ENCODE assay signal across 8 mouse cellular contexts in the genomic region with DNA sequence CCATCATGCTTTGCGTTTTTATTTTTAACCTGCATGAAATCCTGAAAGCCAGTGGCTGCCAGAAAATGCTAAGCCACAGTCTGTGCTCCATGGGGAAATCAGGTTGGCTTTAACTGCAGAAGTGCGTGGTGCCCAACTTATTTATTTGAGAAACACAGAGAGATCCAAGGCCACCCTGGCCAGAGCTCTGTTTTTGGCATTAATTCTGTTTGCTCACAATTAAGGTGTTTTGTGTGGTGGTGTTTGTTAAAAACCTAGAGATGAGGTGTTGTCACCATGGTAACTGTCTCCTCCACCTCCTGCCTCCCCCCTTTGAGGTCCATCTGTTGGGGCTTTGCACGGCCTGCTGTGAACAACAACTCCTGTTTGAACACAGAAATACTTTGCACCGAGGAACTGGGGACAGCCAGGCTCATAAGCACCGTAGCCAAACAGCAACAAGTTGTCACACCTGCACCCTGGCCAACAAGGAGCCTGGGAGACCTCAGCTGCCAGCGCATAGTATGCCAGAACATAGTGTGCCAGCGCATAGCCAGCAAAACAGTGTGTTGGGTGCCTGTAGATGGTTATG. TPM values are rescaled to one million over a fixed set of nuclear protein-coding genes. Genes with fewer than 3 reads are reported as not detected.
DNase-seq lines count a peak whose midpoint lies in the region; TF ChIP-seq lines count a peak whose summit lies in the region.

No protein-coding gene starts in this region.

- TF ChIP-seq POLR2A in lung, adult 2 months (IDR thresholded peaks at IDR 0.05; ENCODE audit: borderline replicate concordance, extremely low read depth, low read depth, low read length): no peak

- no peaks in the 10 kb centered on the region for H3K4me1 ChIP-seq in lung, adult 2 months (ENCODE audit: control insufficient read depth, insufficient read depth, low read length)

- TF ChIP-seq CTCF in lung, adult 2 months (IDR thresholded peaks at IDR 0.05; ENCODE audit: insufficient read depth, low read length): no peak

- intact Hi-C loops in heart, postnatal 14 days (cut with DNase I): no loop called here

- H3K4me3 ChIP-seq in lung, adult 2 months (replicated peaks; ENCODE audit: extremely low read depth, low read depth, low read length): no peak overlapping the region

- DNase-seq in heart, adult 11 months: peak; percentile 90
- DNase-seq in heart, postnatal 14 days: no peak
- peak; percentile 49 for DNase-seq in cerebellum, postnatal 36 days
- DNase-seq in layer of hippocampus, postnatal 10 days (ENCODE audit: low spot score in 2 of 2): peak; percentile 71 to 73
- peak; percentile 60 for DNase-seq in right cerebral cortex, adult 18-20 months
- no peak for DNase-seq in lung, postnatal 14 days
- no peak for DNase-seq in lung, adult 2 months
- no peak for DNase-seq in urinary bladder, postnatal 4 days (ENCODE audit: low spot score in 2 of 2)

- 58% methylated on average over 7 of the region's 7 CpGs for WGBS in lung, adult 2 months

RNA-seq across cellular contexts. Expression of a gene that starts 35.9 kb away (rescaled TPM):
- total RNA-seq in heart, postnatal 14 days (2021): 1 to 10 TPM; 4.6 to 5.6 TPM
- 1 to 10 TPM; 7.4 to 8.5 TPM for total RNA-seq in layer of hippocampus, postnatal 10 days (2021)
- polyA plus RNA-seq in lung, adult 2 months (2012; rRNA removed): 5.9 and 6.0 TPM in 2 replicates

Comparison
In these comparisons a context has a peak if more than half of its experiments do, and no peak if none do; other contexts are left out.
1. DNase-seq: peak in heart, adult 11 months (single experiment), cerebellum, postnatal 36 days (2 of 2), layer of hippocampus, postnatal 10 days (2 of 2) and right cerebral cortex, adult 18-20 months (single experiment); none in heart, postnatal 14 days (0 of 2), lung, postnatal 14 days (single experiment), lung, adult 2 months (single experiment) and urinary bladder, postnatal 4 days (0 of 2).